Mouse (Mus musculus): ENCODE measurements around the gene Ggt1.

GRCm38 (mm10) chr10:75570981-75571657, 9.7 kb downstream of the Ggt1 start:
- no peak for TF ChIP-seq CTCF (IDR thresholded peaks at IDR 0.05; ENCODE audit: borderline replicate concordance, extremely low read depth, insufficient read depth, insufficient read length)
- TF ChIP-seq POLR2A (IDR thresholded peaks at IDR 0.05; ENCODE audit: borderline replicate concordance, extremely low read depth, insufficient read depth, insufficient read length, poor library complexity, severe bottlenecking): no peak

All from brain, embryonic 14.5 days (tissue).